Mouse (Mus musculus) lung, embryonic 15.5 days (tissue): ENCODE data around the gene Kars. TPM values are rescaled to one million over a fixed set of nuclear protein-coding genes. Genes with fewer than 3 reads are reported as not detected.

Experiments used
- ATAC-seq: fragments of 200-750 bp; cut with Nextera tagmentation; 2 replicates; pipeline ENCODE4 v1.8.0; 2017; ENCODE audit warnings: moderate number of reproducible peaks, borderline replicate concordance; ENCODE audit not compliant: low FRiP score, low TSS enrichment; ENCODE audit errors: extremely low read depth
- H3K27ac ChIP-seq: fragments of 300-500 bp; sonication (generic); 2 replicates; pipeline ENCODE4 v1.5.1; 2015; ENCODE audit warnings: moderate library complexity, mild to moderate bottlenecking, inconsistent platforms
- H3K27me3 ChIP-seq: fragments of 300-500 bp; sonication (generic); 2 replicates; pipeline ENCODE4 v1.6.1; 2015; ENCODE audit warnings: inconsistent platforms
- H3K36me3 ChIP-seq: fragments of 300-500 bp; sonication (generic); 2 replicates; pipeline ENCODE4 v1.6.1; 2015; ENCODE audit warnings: inconsistent platforms
- H3K4me1 ChIP-seq: fragments of 300-500 bp; sonication (generic); 2 replicates; pipeline ENCODE4 v1.6.1; 2015; ENCODE audit warnings: inconsistent platforms
- H3K4me2 ChIP-seq: fragments of 300-500 bp; sonication (generic); 2 replicates; pipeline ENCODE4 v1.6.1; 2015; ENCODE audit warnings: inconsistent platforms, mild to moderate bottlenecking, moderate library complexity
- H3K4me3 ChIP-seq: fragments of 300-500 bp; sonication (generic); 2 replicates; pipeline ENCODE4 v1.5.1; 2015; ENCODE audit warnings: mild to moderate bottlenecking, inconsistent platforms
- H3K9ac ChIP-seq: fragments of 300-500 bp; sonication (generic); 2 replicates; pipeline ENCODE4 v1.6.1; 2015; ENCODE audit warnings: inconsistent platforms
- H3K9me3 ChIP-seq: fragments of 300-500 bp; sonication (generic); 2 replicates; pipeline ENCODE4 v1.6.1; 2016; ENCODE audit warnings: inconsistent platforms
- WGBS: fragments of 180-500 bp; shearing (Covaris S2); methylation state at CpG from one replicate; pipeline ENCODE4 v1.1.7; 2015; 5-methylcytosine and 5-hydroxymethylcytosine counted together
- polyA plus RNA-seq: library from polyadenylated mRNA; unstranded; fragments of >200 nt; fragmentation: Nextera tagmentation; extraction: Ambion mirVana; gene quantifications from 2 replicates; pipeline ENCODE4 v1.2.1, GENCODE M21; 2015

Gene Kars
- polyA plus RNA-seq, 1 experiment from 2014 or later = 188 TPM

- H3K27me3 ChIP-seq = no peaks in the 10 kb centered on the region
- WGBS = 63% methylated on average over 10 of the region's 10 CpGs
- H3K4me3 ChIP-seq = no peak overlapping the region
- H3K9ac ChIP-seq = no peak overlapping the region
- H3K4me1 ChIP-seq = no peaks in the 10 kb centered on the region
- H3K27ac ChIP-seq = no peak overlapping the region
- no peak for ATAC-seq
- no peak overlapping the region for H3K4me2 ChIP-seq
- H3K36me3 ChIP-seq = peaks cover 41% of the 10 kb centered on the region
- no peaks in the 10 kb centered on the region for H3K9me3 ChIP-seq
Measured at GRCm38 (mm10) chr8:111978147-111978546, 33.0 kb downstream of the Kars start.

- Histone ChIP-seq H3K4me2 (no peak overlapping the region), H3K9ac (no peak overlapping the region), H3K36me3 (peaks cover 39% of the 10 kb centered on the region), H3K27ac (no peak overlapping the region), H3K27me3 (no peaks in the 10 kb centered on the region), H3K4me3 (no peak overlapping the region), H3K9me3 (no peaks in the 10 kb centered on the region), H3K4me1 (no peaks in the 10 kb centered on the region)
- no peak for ATAC-seq
- WGBS = 90% methylated on average over 2 of the region's 2 CpGs
Measured at GRCm38 (mm10) chr8:111976326-111976725, 34.8 kb downstream of the Kars start.

DNA sequence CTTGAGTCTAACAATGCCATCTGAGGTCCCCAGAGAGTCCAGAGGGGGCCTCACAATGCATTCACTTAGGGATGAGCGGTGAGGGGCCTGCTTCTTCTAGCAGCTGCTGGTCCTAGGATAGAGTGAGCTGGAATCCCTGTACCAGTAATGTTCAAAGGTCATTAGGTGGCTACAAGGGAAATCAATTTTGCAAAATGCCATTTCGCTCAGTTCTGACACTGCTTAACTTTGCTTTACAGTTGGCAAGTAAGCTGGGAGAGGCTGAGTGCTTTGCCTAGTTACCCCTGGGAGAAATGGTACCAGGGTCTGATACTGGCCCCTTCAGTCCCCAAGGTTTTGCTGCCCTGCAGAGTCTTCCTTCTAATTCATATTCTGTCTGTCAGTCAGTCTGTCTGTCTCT is 35.4 kb downstream of the Kars start:
- Histone ChIP-seq H3K4me3 (no peak overlapping the region), H3K9me3 (no peaks in the 10 kb centered on the region), H3K4me1 (no peaks in the 10 kb centered on the region), H3K36me3 (peaks cover 42% of the 10 kb centered on the region), H3K27me3 (no peaks in the 10 kb centered on the region), H3K4me2 (no peak overlapping the region), H3K9ac (no peak overlapping the region), H3K27ac (no peak overlapping the region)
- ATAC-seq = no peak
- 91% methylated on average over 2 of the region's 2 CpGs for WGBS

DNA sequence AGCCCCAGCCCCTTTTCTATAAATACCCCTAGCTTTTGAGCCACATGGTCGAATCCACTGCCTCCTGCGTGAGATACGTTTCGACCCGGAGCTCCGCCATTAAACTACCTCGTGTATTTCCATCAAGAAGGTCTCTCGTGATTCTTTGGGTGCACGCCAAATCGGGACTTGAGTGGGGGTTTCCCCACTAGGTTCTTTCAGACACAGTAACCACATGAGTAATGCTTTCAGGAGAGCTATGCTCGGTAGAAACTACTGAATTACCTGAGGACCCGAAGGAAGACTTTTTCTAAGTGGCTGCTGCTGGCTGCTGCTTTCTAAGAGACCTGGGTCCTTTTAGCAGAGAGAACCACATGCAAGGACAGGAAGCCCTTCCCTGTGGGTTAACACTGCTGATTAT is 37.0 kb downstream of the Kars start:
- WGBS = 93% methylated on average over 12 of the region's 12 CpGs
- Histone ChIP-seq H3K4me1 (no peaks in the 10 kb centered on the region), H3K4me2 (no peak overlapping the region), H3K27me3 (no peaks in the 10 kb centered on the region), H3K4me3 (no peak overlapping the region), H3K9ac (no peak overlapping the region), H3K36me3 (peaks cover 40% of the 10 kb centered on the region), H3K9me3 (no peaks in the 10 kb centered on the region), H3K27ac (no peak overlapping the region)
- no peak for ATAC-seq

GRCm38 (mm10) chr8:111968991-111969390 is 42.1 kb downstream of the Kars start:
- 45% methylated on average over 5 of the region's 5 CpGs for WGBS
- H3K36me3 ChIP-seq = peaks cover 14% of the 10 kb centered on the region
- ATAC-seq = no peak

DNA sequence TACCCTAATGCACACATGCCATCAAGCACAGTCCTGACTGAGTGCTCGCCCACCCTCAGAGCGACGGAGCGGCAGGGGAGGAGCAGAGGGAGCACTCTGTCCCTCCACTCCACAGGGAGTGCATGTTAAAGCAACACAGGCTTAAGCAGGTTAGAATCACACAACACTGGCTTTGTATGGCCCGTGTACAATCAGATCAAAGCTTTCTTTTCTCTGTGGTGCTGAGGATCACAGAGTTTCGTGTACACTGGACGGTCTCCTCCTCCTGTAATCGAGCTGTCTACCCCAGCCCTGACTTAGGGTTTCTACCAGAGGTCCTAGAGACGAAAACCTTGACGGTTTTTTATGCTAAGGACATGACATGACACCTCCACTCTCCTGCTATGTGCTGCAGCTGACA is 42.6 kb downstream of the Kars start:
- no peaks in the 10 kb centered on the region for H3K27me3 ChIP-seq
- H3K9ac ChIP-seq = no peak overlapping the region
- no peak for ATAC-seq
- 83% methylated on average over 10 of the region's 10 CpGs for WGBS
- H3K9me3 ChIP-seq = no peaks in the 10 kb centered on the region
- no peak overlapping the region for H3K27ac ChIP-seq
- H3K4me1 ChIP-seq = no peaks in the 10 kb centered on the region
- H3K36me3 ChIP-seq = peaks cover 11% of the 10 kb centered on the region
- H3K4me2 ChIP-seq = no peak overlapping the region
- H3K4me3 ChIP-seq = no peak overlapping the region

More at GRCm38 (mm10) chr8:111968991-111969390, 42.1 kb downstream of the Kars start:
- Histone ChIP-seq H3K27me3 (no peaks in the 10 kb centered on the region), H3K27ac (no peak overlapping the region), H3K9ac (no peak overlapping the region), H3K4me2 (no peak overlapping the region), H3K4me1 (no peaks in the 10 kb centered on the region), H3K4me3 (no peak overlapping the region), H3K9me3 (no peaks in the 10 kb centered on the region)

- peaks cover 6% of the 10 kb centered on the region; the same call in 1 of the 2 replicates for H3K36me3 ChIP-seq
- H3K9me3 ChIP-seq = no peaks in the 10 kb centered on the region
- H3K4me3 ChIP-seq = no peak overlapping the region
- H3K27me3 ChIP-seq = no peaks in the 10 kb centered on the region
- no peaks in the 10 kb centered on the region for H3K4me1 ChIP-seq
- no peak overlapping the region for H3K4me2 ChIP-seq
- ATAC-seq = no peak
- 75% methylated on average over 5 of the region's 5 CpGs for WGBS
- H3K9ac ChIP-seq = no peak overlapping the region
- H3K27ac ChIP-seq = no peak overlapping the region
Measured at GRCm38 (mm10) chr8:111967246-111967870, 43.8 kb downstream of the Kars start.

GRCm38 (mm10) chr8:111964849-111965561 is 46.1 kb downstream of the Kars start:
- ATAC-seq = no peak
- Histone ChIP-seq H3K36me3 (no peaks in the 10 kb centered on the region), H3K27ac (no peak overlapping the region), H3K4me2 (no peak overlapping the region), H3K4me1 (no peaks in the 10 kb centered on the region), H3K27me3 (no peaks in the 10 kb centered on the region), H3K4me3 (no peak overlapping the region), H3K9me3 (no peaks in the 10 kb centered on the region), H3K9ac (no peak overlapping the region)
- 62% methylated on average over 7 of the region's 7 CpGs for WGBS

- Histone ChIP-seq H3K27me3 (no peaks in the 10 kb centered on the region), H3K36me3 (no peaks in the 10 kb centered on the region), H3K9me3 (no peaks in the 10 kb centered on the region), H3K9ac (no peak overlapping the region), H3K4me3 (no peak overlapping the region), H3K27ac (no peak overlapping the region), H3K4me1 (no peaks in the 10 kb centered on the region), H3K4me2 (no peak overlapping the region)
- ATAC-seq = no peak
- 42% methylated on average over 5 of the region's 5 CpGs for WGBS
Measured at GRCm38 (mm10) chr8:111964351-111964750, 46.8 kb downstream of the Kars start.

DNA sequence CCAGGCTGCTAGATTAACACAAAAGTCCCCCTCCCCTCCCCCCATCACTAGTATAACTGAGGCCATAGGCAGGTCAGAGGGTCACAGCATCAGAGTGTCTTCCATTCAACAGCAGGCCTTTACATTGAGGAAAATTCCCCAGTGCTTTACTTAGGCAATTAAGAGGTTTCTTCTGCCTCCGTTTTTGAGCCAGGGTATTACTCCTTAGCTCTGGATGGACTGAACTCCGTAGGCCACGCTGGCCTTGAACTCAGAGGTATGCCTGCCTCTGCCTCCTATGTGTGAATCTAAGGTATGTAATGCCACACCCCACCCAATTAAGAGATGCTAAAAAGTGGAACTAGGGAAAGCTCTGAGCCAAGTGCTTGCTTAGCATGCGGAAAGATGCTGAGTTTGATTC is 47.6 kb downstream of the Kars start:
- 86% methylated on average over 4 of the region's 4 CpGs for WGBS

DNA sequence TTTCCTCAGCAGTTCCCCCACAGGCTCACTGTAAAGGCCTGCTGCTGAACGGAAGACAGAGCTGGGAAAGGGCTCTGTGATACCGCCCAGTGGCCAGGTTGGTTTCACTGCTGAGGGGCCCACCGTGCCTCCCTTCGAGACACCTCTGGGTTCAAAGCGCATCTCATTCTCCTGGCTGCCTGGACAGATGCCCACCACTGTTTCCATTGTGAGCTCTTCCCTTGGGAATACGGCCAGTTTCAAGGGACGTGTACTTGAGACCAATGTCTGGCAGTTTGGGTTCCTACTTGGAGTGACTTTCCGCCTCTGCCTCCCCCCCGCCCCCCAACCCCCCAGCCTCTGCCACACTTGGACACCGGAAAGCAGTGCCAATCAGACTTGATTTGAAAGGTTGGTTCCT is 48.0 kb downstream of the Kars start:
- Histone ChIP-seq H3K27ac (no peak overlapping the region), H3K27me3 (no peaks in the 10 kb centered on the region), H3K4me2 (no peak overlapping the region), H3K4me1 (no peaks in the 10 kb centered on the region), H3K9ac (no peak overlapping the region), H3K4me3 (no peak overlapping the region), H3K36me3 (no peaks in the 10 kb centered on the region), H3K9me3 (no peaks in the 10 kb centered on the region)
- ATAC-seq = no peak
- 73% methylated on average over 10 of the region's 10 CpGs for WGBS

More for the DNA sequence above, 47.6 kb downstream of the Kars start:
- Histone ChIP-seq H3K4me1 (no peaks in the 10 kb centered on the region), H3K36me3 (no peaks in the 10 kb centered on the region), H3K9me3 (no peaks in the 10 kb centered on the region), H3K4me2 (no peak overlapping the region), H3K4me3 (no peak overlapping the region), H3K27ac (no peak overlapping the region), H3K9ac (no peak overlapping the region), H3K27me3 (no peaks in the 10 kb centered on the region)
- no peak for ATAC-seq

DNA sequence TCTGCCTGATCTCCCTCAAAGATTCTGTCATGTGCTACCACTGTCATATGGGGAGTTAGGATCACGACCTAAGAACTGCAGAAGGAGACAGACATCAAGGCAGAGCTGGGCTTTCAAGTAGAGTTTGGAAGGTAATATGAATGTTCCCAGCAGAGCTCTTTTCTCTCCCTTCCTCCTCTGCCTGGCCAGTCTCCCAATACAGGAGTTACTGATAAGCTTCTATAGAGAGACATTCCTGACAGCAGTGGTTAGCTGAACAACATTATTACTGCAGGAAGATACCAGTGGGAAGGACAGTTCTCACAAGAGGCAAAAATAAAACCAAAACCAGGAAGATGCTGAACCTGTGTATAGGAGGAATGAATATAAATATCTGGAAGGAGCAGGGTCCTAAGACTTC is 48.5 kb downstream of the Kars start:
- Histone ChIP-seq H3K36me3 (0 out of 2 replicates have a peak, but pooled peaks cover 2% of the 10 kb centered on the region), H3K4me2 (no peak overlapping the region), H3K4me1 (no peaks in the 10 kb centered on the region), H3K4me3 (no peak overlapping the region), H3K27ac (no peak overlapping the region), H3K9me3 (no peaks in the 10 kb centered on the region), H3K27me3 (no peaks in the 10 kb centered on the region), H3K9ac (no peak overlapping the region)
- WGBS = 50% methylated on average over 1 of the region's 1 CpGs
- no peak for ATAC-seq
